Mouse (Mus musculus): ENCODE measurements around the gene D930048N14Rik.
"Not testable (repeated sequence)": the region's sequence is repeated elsewhere in the genome, so short reads cannot be mapped to it uniquely, and the experiment has no call there.

The D930048N14Rik gene

DNA sequence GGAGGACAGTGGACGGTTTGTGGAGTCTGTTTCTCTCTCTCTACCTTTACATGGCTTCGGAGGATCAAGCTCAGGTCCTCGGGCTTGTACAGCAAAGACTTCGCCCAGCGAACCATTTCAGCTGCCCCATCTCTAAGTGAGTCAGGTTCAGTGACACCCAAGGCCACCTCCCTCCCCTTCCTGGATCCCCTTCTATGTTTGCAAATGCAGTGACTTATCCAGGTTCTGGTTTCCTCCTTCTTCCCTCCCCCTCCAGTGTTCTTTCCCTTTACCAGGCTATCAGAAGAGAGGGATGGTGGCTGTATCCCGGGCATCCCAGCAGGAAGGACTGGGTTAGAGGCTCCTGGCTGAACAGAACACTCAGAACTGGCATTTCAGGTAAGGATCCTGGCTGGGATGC, 3.0 kb downstream of the D930048N14Rik start:
- DNase-seq (ENCODE audit: low spot score) = no peak

DNA sequence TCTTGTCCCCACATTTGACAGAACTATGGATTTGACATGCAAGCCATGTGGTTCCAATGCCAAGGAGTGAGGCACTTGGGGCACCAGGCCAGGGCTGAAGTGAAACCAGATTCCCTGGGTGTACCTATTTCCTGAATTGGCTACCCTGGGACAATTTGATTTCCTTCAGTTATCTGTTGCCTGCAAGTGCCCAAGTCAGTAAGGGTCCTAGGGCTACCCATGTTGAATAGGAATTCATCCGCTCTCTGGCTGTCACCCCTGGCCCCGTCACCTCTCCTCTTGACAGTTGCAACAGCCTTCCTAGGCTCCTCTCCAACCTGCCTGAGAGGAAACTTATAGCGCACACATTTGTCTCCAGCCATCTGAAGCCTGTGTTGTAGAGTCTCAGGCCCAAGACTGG, 4.1 kb downstream of the D930048N14Rik start:
- DNase-seq (ENCODE audit: low spot score) = no peak

DNA sequence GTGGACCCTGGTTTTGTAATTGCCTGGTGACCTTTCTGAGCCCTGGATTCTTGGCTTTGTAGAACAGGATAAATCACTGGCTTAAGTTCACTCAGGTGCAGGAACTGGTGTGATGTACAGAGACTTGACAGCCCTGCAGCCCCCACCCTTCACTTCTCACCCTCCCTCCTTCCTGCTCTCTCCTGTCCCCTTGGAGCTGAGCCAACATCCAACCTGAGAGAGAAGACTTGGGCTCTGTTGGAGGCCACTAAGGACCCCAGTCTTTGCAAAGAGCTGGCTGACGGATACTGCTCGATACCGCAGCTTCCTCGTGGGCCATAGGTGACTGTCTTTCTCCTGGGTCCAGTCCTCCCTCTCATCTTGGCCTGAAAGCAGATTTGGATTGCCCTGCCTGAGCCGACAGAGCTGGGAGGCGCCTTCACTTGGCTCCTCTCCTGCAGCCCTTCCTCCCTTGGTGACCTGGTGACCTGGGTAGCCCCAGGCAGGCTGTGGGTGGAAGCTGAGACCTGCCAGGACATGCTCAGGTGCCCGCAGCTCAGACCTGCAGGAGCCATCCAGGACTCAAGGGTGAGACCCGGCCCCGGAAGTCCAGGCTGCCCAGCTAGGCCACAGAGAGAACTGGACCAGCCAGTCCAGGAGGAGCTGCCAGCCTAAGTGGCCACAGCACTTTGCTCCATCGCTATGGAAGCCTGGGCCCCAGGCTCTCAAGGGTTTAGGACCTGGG, 6.2 kb downstream of the D930048N14Rik start:
- peak; percentile 84 for DNase-seq (ENCODE audit: low spot score)

DNA sequence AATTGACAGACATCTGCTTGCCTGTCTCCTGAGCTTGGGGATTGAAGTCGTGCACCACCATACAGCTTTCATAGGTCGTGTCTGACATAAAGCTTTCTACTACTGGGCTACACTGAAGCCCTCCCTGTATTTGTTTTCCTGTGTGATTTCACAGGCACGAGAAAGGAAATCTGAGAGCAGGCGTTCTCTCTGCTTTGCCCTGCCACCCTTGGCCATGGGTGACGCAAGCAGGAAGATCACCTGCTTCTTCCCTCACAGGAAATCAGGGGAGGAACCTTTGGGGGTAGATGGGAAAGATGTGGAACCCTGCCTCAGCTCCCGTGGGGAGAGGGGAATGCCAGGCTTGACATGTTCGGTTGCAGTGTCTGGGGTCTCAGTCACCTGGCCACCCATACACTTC, 7.5 kb downstream of the D930048N14Rik start:
- DNase-seq (ENCODE audit: low spot score) = no peak

DNA sequence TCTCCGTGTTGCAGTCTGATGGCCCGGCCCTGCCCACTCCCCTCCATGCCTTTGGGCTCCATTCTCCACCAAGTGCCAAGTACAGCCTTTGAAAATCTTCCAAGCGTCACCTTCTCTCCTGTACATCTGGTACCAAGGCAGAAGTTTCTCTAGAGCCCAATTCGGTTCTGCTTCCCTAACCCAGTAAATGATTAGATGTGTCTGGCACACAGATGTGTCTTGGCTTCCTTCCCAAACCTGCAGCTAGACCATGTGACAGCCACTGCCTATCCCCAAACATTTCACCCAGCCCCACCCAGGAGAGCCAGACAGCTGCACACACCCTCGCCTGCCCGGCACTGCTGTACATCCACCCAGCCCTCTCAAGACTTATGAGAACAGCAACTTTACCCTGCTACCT, 8.0 kb downstream of the D930048N14Rik start:
- DNase-seq (ENCODE audit: low spot score) = peak; percentile 75

DNA sequence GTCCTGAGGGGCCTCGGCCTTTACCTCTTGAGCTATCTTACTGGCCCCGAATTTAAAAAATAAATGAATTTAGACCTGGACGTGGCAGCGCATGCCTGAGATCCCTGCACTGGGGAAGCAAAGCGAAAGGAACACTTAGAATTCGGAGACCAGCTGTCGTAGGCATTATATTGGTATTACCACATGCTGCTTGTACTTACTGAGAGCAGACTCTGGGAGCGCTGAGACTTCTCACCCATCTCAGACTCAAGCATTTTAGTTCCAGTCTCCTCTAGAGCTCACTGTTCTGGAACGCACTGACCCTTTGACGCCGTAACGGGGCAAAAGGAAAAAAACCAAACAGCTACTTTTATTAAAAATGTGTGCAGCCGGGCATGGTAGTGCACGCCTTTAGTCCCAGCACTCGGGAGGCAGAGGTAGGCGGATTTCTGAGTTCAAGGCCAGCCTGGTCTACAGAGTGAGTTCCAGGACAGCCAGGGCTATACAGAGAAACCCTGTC, 11.2 kb downstream of the D930048N14Rik start:
- DNase-seq (ENCODE audit: low spot score) = no peak

DNA sequence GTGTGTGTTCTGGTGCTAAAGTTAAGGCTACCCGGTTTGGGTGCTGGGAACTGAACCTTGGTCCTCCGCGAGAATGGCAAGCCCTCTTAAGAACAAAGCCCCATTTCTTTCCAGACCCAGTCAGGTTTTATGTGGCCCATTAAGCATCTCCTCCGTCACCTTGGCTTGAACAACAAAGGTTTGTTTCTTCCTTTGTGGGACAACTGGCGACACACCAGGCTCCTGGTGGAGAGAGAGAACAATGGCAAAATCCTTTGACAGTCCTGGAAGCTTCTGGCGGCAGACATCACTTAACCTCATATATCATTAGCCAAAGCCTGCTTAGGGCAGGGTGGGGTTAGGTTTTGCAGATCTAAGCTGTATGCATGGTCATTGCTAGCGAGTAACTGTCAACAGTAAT, 11.9 kb downstream of the D930048N14Rik start:
- DNase-seq (ENCODE audit: low spot score) = no peak

DNA sequence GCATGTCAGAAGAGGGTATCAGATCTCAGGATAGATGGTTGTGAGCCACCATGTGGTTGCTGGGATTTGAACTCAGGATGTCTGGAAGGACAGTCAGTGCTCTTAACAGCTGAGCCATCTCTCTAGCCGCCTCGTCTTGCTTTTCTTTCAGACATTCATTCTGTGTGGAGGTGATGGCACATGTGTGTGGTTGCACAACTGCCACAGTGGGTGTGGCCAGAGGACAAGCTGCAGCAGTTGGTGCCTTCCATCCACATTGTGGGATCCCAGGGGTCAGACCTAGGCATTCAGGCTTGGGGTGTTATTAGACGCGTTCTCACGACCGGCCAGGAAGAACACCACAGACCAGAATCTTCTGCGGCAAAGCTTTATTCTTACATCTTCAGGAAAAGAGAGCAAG, 14.0 kb downstream of the D930048N14Rik start:
- not testable (repeated sequence) for DNase-seq (ENCODE audit: low spot score)

DNA sequence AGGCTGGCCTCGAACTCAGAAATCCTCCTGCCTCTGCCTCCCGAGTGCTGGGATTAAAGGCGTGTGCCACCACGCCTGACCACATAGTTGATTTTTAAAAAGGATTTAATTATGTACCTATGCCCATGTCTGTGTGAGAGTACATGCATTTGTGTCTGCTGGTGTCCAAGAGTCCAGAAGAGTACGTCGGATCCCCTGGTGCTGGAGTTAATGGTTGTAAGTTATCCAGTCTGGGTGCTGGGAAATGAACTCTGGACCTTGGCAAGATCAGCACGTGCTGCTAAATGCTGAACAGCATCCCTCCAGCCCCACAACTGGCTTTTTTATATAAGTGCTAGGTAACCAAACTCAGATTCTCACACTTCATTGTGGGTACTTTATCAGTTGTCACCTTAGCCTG, 20.1 kb downstream of the D930048N14Rik start:
- DNase-seq (ENCODE audit: low spot score) = no peak

DNA sequence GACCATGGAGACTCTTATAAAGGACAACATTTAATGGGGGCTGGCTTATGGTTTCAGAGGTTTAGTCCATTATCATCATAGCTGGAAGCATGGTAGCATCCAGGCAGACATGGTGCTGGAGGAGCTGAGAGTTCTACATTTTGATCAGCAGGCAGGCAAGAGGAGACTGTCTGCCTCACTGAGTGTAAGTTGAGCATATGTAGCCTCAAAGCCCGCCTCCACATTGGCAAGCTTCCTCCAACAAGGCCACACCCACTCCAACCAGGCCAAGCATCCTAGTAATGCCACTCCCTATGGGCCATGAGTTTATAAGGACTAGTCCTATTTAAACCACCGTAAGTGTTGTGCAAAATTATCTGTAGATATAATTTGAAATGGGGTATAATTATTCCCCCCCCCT, 20.6 kb downstream of the D930048N14Rik start:
- DNase-seq (ENCODE audit: low spot score) = no peak

DNA sequence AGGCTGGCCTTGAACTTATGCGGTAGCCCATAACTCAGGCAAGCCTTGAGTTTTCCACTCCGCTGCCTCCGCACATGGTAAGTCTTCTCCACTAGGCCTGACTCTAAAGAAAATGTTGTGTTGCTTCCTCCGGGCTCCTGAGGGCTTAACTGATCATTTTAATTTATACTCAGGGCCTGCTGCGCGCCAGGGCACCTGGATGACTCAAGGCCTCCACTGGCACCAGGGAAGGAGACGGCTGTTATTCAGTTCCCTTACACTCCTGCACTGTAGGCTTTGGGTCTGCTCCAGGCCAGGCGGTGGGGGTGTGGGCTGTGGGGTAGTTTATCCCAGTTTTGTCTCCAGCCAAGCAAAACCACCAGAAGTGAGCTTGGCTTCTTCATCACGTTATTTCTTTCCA, 22.5 kb downstream of the D930048N14Rik start:
- DNase-seq (ENCODE audit: low spot score) = no peak

DNA sequence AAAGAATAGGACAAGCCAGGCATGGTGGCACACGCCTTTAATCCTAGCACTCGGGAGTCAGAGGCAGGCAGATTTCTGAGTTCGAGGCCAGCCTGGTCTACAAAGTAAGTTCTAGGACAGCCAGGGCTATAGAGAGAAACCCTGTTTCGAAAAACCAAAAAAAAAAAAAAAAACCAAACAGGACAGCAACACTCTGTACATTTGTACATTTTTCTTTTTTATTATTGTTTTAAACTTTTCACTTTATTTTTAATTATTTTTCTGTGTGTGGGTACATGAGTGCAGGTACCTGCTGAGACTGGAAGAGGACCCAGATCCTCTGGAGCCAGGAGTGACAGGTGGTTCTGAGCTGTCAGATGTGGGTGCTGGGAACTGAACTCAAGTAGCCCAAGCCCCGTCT, 24.6 kb downstream of the D930048N14Rik start:
- no peak for DNase-seq (ENCODE audit: low spot score)

DNA sequence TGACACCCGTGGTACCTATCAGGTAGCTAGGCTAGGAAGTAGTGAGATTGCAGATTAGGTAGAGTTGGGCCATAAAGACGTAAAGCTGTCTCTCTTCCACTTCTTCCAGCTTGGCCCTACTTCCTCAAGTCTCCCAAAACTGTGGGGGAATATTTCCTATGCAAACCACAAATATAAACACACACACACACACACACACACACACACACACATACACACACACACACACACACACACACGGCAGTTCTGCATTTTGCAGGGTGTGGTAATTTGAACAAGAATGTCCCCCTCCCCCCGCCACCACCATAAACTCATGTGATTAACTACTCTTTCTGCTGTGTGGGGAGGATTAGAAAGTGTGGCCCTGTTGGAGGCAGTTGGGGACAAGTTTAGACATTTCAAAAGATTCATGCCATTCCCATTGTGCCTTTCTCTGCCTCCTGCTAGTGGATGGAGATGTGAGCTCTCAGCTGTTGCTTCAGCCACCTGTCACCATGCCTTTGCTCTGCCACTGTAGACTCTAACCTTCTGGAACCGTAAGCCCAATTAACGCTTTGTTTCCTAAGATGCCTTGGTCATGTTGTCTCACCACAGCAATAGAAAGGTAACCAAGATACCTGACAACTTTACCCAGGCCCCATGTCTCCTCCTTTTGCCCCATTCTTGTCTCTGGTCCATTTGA, 27.1 kb downstream of the D930048N14Rik start:
- DNase-seq (ENCODE audit: low spot score) = no peak

DNA sequence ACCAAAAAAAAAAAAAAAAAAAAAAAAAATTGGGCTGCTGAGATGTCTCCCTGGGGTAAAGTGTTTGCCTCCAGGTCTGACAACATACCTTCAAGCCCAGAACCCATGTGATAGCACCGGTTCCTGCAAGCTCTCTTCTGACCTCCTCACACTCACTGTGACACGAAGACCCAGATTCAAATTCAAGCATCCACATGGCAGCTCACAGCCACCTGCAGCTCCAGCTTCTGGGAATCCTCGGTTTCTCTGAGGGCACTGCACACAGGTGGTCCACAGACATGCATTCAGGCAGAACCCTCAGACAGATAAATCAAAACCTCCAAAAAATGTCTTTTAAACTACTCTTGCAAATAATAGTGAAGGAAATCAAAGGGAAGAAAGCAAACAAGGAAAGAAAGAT, 28.7 kb downstream of the D930048N14Rik start:
- no peak for DNase-seq (ENCODE audit: low spot score)

DNA sequence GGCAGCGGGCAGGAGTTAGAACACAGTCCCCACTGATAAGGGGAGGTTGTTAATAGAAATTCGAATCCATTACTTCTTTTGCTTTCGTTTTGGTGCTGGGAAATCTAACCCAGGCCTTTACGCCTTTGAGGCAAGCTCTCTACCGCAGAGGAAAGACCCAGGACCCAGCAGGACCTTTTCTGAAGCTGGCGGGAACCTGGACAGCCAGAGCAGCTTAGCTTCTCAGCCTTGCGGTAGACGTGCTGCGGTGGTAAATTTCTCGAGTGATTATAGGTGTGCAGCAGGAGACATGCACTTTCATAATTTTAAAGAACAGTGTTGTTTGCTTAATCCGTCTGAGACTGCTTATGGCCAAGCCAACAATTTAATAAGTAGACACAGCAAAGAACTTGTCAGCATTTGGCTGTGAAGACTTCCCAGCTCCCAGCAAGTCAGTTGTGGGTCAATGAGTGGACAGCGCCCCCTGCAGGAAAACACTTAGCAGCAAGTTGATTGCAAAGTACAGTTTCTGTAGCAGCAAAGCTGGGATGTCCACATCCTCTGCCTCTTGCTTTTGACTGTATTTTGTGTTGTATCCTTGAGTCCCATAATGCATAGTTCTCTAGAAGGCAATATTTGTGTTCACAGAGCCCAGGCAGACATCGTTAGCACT, 30.7 kb downstream of the D930048N14Rik start:
- DNase-seq (ENCODE audit: low spot score) = peak; percentile 92

DNA sequence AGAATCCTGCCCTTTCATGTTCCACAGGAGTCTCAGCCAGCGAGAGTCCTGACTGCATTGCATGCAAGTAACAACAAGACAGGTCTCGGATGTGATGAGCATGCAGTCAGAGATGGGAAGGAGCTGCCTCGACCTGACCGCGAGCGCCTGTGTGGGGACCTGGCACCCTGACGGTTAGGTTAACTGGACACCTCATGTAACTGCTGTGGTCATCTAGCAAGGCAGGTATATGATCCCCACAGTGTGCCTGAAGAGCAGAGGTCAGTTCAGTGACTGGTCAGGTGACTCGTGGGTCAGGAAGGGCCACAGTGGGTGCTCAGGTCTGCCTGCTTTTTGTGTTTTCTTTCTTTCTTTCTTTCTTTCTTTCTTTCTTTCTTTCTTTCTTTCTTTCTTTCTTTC, 31.2 kb downstream of the D930048N14Rik start:
- DNase-seq (ENCODE audit: low spot score) = no peak

DNA sequence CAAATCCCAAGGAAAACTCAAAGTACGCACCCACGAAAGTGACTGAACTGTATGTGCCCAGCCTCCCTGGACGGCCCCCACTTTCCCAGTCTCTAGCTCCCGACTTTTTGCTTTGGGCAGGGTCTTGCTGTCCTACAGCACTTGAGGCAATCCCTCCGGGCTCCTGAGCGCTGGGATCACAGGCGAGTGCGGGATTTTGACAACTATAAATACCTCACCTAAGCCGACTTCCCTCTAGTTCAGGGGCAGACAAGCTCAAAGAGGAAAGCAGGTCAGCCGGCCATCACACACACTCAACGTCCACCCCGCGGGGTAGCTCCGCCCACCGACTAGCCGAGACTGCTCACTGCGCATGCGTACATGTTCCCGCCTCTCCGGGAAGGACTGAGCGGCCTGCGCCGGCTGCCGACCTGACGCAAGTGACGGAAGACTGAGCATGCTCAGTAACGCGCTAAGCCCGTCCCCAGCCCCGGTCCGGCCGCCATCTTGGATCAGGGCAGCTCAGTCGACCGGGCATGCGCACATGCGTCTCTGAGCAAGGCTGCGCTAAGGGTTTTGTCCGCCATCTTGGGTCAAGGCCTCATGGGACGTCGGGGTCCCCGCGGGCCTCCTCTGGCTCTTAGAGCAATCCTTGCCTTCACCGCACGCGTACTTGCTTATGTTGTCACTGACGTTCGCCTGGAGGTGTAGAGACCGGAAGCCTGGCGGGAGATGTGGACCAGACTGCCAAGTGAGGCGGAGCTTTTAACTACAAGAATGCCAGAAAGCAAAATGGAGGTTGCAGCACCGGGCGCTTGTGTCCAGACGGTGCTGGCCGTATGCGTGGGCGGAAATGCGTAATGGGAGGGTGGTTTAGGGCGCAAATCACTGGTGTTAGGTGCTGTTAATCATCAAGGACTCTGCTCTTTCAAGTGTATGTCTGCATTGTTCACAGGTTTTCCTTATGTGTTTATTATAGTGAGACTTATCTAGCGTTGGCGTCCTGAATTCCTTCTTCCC, 37.9 kb downstream of the D930048N14Rik start, which contains the start of gene 0610009B22Rik:
Gene 0610009B22Rik (minus strand): TSS at position 545 of the 999 bp plus-strand sequence.
- peak; percentile 100 for DNase-seq (ENCODE audit: low spot score)

DNA sequence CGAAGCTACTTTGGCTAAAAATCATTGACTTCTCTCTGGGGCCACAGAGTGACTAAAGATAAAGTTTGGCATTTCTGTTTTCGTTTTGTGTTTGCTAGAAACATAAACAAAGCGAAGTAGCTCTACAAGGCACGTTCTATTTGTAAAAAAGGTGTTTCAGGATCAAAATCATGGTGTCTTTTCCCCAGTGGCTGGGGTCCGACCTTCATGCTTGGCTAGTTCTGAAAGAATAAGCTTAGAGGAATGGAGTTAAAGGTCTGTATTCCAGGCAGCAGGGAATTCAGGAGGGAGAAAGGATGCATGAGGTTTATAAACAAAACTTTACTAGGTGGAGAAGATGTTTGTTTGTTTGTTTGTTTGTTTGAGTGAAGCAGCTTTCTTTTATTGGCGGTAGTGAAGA, 38.6 kb downstream of the D930048N14Rik start:
- no peak for DNase-seq (ENCODE audit: low spot score)

DNA sequence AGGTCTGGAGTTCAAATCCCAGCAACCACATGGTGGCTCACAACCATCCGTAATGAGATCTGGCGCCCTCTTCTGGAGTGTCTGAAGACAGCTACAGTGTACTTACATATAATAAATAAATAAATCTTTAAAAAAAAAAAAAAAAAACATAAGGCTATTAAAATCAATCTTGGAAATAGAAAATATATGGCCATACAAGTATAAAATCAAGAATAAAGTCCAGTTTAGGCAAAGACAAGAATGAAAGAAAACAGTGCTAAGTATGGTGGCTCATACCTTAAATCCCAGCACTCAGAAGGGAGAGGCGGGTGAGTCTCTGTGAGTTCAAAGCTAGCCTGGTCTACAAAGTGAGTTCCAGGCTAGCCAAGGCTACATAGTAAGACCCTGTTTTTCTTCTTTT, 39.8 kb downstream of the D930048N14Rik start:
- not testable (repeated sequence) for DNase-seq (ENCODE audit: low spot score)

DNA sequence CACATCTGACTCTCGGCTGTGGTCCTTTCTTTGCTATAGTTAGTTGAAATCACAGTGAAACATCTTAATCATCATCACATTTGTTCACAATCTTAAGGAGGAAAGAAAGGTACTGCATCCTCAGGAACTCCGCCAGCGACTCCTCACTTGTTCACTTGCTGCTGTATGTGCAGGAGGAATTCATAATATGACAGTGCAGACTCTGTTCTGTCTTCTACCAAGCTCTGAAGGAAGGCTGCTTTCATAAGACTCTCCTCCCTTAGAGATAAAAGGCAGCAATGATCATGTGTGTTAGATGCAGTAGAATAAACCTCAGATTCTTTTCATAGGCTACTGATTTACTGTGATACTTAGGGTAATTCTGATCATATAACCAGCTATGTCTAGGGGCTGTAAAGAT, 44.2 kb downstream of the D930048N14Rik start:
- no peak for DNase-seq (ENCODE audit: low spot score)

DNA sequence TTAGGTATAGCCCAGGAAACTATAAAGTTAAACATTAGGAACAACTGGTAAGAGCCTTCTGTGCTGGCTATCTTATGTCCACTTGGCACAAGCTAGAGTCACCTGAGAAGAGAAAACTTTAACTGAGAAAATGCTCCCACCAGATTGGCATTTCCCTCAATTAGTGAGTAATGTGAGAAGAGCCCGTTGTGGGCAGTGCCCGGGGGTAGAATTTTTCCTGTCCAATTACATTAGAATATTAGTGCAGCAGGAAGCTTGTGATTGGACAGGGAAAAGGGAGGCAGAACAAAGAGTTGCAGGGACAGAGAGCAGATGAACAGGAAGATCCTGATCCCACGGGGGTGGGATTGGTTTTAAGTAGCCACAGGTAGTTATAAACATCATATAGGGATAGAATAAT, 52.1 kb downstream of the D930048N14Rik start:
- no peak for DNase-seq (ENCODE audit: low spot score)

Measured in urinary bladder, postnatal 14 days (tissue).